Mouse (Mus musculus) limb, embryonic 12.5 days (tissue): ENCODE data around the gene Dnaaf5. TPM values are rescaled to one million over a fixed set of nuclear protein-coding genes. Genes with fewer than 3 reads are reported as not detected.

Experiments
- ATAC-seq: fragments of 200-750 bp; cut with Nextera tagmentation; 2 replicates; pipeline ENCODE4 v1.8.0; 2017; ENCODE audit warnings: low read depth, moderate TSS enrichment; ENCODE audit not compliant: insufficient number of reproducible peaks, insufficient read depth, low FRiP score, low TSS enrichment
- H3K27ac ChIP-seq: fragments of 300-500 bp; sonication (generic); 2 replicates; pipeline ENCODE4 v1.5.1; 2016; ENCODE audit warnings: mild to moderate bottlenecking, moderate library complexity
- H3K27me3 ChIP-seq: fragments of 300-500 bp; sonication (generic); 2 replicates; pipeline ENCODE4 v1.6.1; 2016; ENCODE audit warnings: mild to moderate bottlenecking, moderate library complexity
- H3K36me3 ChIP-seq: fragments of 300-500 bp; sonication (generic); 2 replicates; pipeline ENCODE4 v1.6.1; 2016; ENCODE audit warnings: mild to moderate bottlenecking, moderate library complexity
- H3K4me1 ChIP-seq: fragments of 300-500 bp; sonication (generic); replicated peaks from 2 replicates; pipeline ENCODE4 v1.6.1; 2016
- H3K4me2 ChIP-seq: fragments of 300-500 bp; sonication (generic); 2 replicates; pipeline ENCODE4 v1.6.1; 2016; ENCODE audit warnings: mild to moderate bottlenecking, moderate library complexity
- H3K4me3 ChIP-seq: fragments of 300-500 bp; sonication (generic); replicated peaks from 2 replicates; pipeline ENCODE4 v1.5.1; 2016; ENCODE audit warnings: mild to moderate bottlenecking
- H3K9ac ChIP-seq: fragments of 300-500 bp; sonication (generic); replicated peaks from 2 replicates; pipeline ENCODE4 v1.6.1; 2016; ENCODE audit warnings: mild to moderate bottlenecking, moderate library complexity
- H3K9me3 ChIP-seq: fragments of 300-500 bp; sonication (generic); 2 replicates; pipeline ENCODE4 v1.6.1; 2016; ENCODE audit warnings: mild to moderate bottlenecking, moderate library complexity
- WGBS: fragments of 180-500 bp; shearing (Covaris S2); methylation state at CpG from one replicate; pipeline ENCODE4 v1.1.7; 2016; 5-methylcytosine and 5-hydroxymethylcytosine counted together
- polyA plus RNA-seq: library from polyadenylated mRNA; unstranded; fragments of >200 nt; fragmentation: Nextera tagmentation; extraction: Ambion mirVana; gene quantifications from 2 replicates; pipeline ENCODE4 v1.2.1, GENCODE M21; 2016

Dnaaf5 gene
- polyA plus RNA-seq, 1 experiment from 2014 or later: 4.7 TPM

DNA sequence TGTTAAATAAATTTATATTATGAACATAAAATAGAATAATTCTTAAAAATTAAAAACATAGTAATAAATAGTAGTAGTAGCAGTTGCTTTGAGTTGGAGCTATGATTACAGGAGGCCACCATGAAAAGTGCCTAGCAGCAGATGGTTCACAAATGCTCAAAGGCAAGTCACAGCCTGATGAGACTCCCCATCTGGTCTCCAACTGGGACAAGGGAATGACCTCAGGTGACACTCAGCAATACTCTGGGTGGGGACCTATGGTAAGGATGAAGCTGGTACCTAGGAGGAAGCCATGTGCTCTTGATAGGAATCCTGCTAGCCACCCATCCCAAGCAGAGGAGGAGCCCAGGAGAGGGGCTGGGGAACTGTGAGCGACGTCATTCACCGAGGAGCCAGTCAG, 24.3 kb upstream of the Dnaaf5 start:
- peaks cover 34% of the 10 kb centered on the region for H3K27me3 ChIP-seq
- no peaks in the 10 kb centered on the region for H3K9me3 ChIP-seq
- no peak overlapping the region for H3K9ac ChIP-seq
- WGBS: 71% methylated on average over 3 of the region's 3 CpGs
- ATAC-seq: no peak
- H3K36me3 ChIP-seq: no peaks in the 10 kb centered on the region
- H3K4me3 ChIP-seq: no peak overlapping the region
- H3K27ac ChIP-seq: no peak overlapping the region
- no peak overlapping the region for H3K4me2 ChIP-seq
- peaks cover 8% of the 10 kb centered on the region; the same call in 1 of the 2 replicates for H3K4me1 ChIP-seq

DNA sequence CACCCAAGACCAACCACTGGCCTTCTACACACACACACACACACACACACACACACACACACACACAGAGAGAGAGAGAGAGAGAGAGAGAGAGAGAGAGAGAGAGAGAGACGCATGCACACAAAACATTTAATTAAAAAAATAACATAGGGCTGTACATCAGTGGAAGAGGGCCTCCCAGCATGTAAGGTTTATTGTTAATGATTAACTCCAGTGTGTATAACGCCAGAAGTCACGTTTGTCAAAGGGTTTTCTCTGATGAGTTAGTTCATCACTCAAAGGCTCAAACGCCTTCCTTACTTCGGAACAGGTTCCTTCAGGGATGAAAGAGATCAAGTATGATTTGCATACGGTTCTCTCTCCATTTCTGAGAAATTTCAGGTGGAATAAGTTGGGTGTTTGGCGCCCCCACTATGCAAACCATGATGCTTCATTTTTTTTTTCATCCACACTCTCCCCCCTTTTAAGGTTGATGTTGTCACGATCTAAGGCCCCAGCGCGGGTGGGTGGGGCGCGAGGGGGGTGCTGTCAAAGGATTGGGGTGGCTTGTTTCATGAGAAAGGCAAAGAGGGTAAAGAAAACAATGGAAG, 21.5 kb upstream of the Dnaaf5 start:
- 40% methylated on average over 12 of the region's 12 CpGs for WGBS
- no peak for ATAC-seq
- H3K9ac ChIP-seq: no peak overlapping the region
- H3K27ac ChIP-seq: no peak overlapping the region
- no peaks in the 10 kb centered on the region for H3K36me3 ChIP-seq
- peak overlapping the region; percentile 60 for H3K4me3 ChIP-seq
- H3K27me3 ChIP-seq: peaks cover 45% of the 10 kb centered on the region
- peak overlapping the region; percentile 87 for H3K4me2 ChIP-seq
- no peaks in the 10 kb centered on the region for H3K9me3 ChIP-seq
- peaks cover 8% of the 10 kb centered on the region; the same call in 1 of the 2 replicates for H3K4me1 ChIP-seq

DNA sequence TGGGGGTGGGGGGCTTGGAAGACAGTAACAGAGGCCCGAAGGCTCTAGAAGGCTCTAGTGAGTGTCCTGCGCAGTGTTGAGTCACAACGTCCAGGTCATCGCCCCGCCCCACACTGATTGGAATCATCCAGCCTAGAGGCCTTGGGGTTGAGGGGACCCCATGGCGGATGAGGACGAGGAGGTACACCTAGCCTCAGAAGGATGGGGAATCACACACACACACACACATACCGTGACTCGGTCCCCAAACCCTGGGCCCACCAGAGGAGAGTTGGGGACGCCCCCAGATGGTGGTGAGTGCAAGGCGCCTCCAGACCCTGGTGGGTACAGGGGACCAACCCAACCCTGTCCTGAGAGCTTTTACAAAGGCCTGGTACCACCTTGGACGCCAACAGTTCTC, 20.9 kb upstream of the Dnaaf5 start:
- Histone ChIP-seq H3K9me3 (no peaks in the 10 kb centered on the region), H3K4me2 (peak overlapping the region; percentile 87), H3K9ac (peak overlapping the region; percentile 67), H3K4me3 (peak overlapping the region; percentile 60), H3K36me3 (no peaks in the 10 kb centered on the region), H3K27ac (no peak overlapping the region), H3K4me1 (peaks cover 8% of the 10 kb centered on the region; the same call in 1 of the 2 replicates), H3K27me3 (peaks cover 45% of the 10 kb centered on the region)
- peak; percentile 73 for ATAC-seq
- WGBS: 11% methylated on average over 12 of the region's 12 CpGs

DNA sequence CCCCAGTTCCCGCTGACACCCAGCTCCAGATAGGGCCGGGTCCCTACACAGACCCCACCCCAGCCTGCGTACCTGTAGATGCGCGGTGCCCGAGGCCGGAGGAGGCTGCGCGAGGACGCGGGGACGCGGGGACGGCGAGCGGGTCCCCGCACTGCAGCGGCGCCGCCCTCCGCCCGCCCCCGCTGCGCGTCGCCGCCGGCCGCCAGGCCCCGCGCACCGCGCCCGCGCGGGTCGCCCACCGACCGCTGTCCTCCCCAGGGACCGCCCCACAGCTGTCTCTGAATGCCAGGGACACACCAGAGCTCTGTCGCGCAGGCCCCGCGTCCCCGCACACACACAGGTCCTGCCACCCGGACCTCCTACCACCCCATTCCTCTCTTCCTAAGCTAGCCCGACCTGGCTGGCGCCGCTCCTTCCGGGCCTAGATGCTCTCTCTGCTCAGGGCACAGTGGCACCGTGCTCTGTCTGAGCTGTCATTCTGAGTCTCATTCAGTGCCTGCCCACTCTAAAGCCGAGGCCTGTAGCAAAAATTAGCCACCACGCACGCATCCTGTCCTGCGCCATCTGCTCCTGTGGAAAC, 20.4 kb upstream of the Dnaaf5 start:
- peak; percentile 57 for ATAC-seq
- peak overlapping the region; percentile 60 for H3K4me3 ChIP-seq
- WGBS: 5% methylated on average over 46 of the region's 55 CpGs
- no peaks in the 10 kb centered on the region for H3K9me3 ChIP-seq
- no peaks in the 10 kb centered on the region for H3K36me3 ChIP-seq
- peaks cover 45% of the 10 kb centered on the region for H3K27me3 ChIP-seq
- peaks cover 8% of the 10 kb centered on the region; the same call in 1 of the 2 replicates for H3K4me1 ChIP-seq
- H3K4me2 ChIP-seq: peak overlapping the region; percentile 87
- no peak overlapping the region for H3K27ac ChIP-seq
- peak overlapping the region; percentile 67 for H3K9ac ChIP-seq

DNA sequence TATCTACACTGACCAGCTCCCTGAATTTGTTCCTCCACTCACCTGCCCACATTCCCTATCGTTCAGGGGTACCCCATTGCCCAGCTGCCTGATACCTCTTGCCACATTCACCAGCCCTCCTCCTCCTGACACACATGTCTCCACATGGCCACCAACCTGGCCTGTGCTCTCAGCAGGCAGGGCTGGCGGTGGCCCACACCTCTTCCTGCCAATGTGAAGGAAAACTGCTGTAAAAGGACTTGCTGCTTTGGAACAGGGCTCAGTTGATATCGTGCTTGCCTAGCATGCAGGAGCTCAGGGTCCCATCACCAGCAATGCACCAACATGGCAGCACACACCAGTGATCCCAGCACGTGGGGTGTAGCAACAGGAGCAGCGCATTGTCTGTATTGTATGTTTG, 19.7 kb upstream of the Dnaaf5 start:
- ATAC-seq: 0 out of 2 replicates have a peak, but pooled peaks have one; percentile 44
- H3K9me3 ChIP-seq: no peaks in the 10 kb centered on the region
- H3K36me3 ChIP-seq: no peaks in the 10 kb centered on the region
- 0 out of 2 replicates have a peak overlapping the region, but pooled peaks have one; percentile 60 for H3K4me3 ChIP-seq
- H3K27me3 ChIP-seq: peaks cover 45% of the 10 kb centered on the region
- H3K4me2 ChIP-seq: peak overlapping the region; percentile 87; the same call in 1 of the 2 replicates
- H3K4me1 ChIP-seq: peaks cover 8% of the 10 kb centered on the region; the same call in 1 of the 2 replicates
- H3K9ac ChIP-seq: no peak overlapping the region
- H3K27ac ChIP-seq: no peak overlapping the region
- WGBS: 76% methylated on average over 5 of the region's 5 CpGs

DNA sequence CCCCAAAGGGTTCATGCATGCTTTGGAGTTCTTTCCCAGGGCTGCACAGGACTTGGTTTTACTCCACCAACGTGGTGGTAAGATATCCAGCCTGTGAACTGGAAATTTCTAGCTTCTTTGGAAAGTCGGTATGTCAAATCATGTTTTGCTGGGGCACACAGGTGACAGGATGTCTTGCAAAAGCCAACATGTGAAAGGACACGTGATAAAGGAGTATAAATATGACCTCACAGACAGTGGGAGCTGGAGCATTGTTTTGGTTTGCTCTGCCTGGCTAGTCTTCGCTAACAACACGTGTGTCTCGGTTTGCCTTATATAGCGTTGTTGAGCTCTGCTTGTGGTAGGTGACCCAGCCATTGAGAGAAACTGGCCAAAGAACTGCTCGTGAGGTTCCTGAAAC, 15.5 kb upstream of the Dnaaf5 start:
- H3K9me3 ChIP-seq: no peaks in the 10 kb centered on the region
- no peak for ATAC-seq
- H3K4me3 ChIP-seq: no peak overlapping the region
- no peaks in the 10 kb centered on the region for H3K4me1 ChIP-seq
- H3K9ac ChIP-seq: no peak overlapping the region
- 83% methylated on average over 8 of the region's 8 CpGs for WGBS
- H3K27ac ChIP-seq: no peak overlapping the region
- H3K36me3 ChIP-seq: no peaks in the 10 kb centered on the region
- H3K27me3 ChIP-seq: peaks cover 22% of the 10 kb centered on the region
- H3K4me2 ChIP-seq: no peak overlapping the region

DNA sequence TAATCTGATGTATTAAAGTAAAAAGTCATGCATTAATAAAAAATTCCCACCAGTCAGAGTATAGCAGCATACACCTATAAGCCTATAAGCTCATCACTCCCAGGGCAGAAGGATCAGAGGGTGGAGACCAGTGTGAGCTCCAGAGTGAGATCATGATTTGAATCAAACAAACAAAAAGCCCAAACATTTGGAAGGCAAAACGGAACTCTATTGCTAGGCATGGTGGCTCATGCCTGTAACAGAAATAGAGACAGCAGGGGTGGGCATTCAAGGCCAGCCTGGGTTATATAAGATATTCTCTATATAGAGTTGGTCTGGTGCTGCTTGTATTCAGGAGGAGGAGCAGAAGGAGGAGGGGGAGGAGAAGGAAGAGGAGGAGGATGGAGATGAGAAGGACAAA, 13.7 kb upstream of the Dnaaf5 start:
- Histone ChIP-seq H3K27ac (no peak overlapping the region), H3K4me2 (no peak overlapping the region), H3K9me3 (no peaks in the 10 kb centered on the region), H3K9ac (no peak overlapping the region), H3K36me3 (no peaks in the 10 kb centered on the region), H3K4me1 (no peaks in the 10 kb centered on the region), H3K4me3 (no peak overlapping the region), H3K27me3 (peaks cover 8% of the 10 kb centered on the region)
- no peak for ATAC-seq
- WGBS: 66% methylated on average over 1 of the region's 1 CpGs

DNA sequence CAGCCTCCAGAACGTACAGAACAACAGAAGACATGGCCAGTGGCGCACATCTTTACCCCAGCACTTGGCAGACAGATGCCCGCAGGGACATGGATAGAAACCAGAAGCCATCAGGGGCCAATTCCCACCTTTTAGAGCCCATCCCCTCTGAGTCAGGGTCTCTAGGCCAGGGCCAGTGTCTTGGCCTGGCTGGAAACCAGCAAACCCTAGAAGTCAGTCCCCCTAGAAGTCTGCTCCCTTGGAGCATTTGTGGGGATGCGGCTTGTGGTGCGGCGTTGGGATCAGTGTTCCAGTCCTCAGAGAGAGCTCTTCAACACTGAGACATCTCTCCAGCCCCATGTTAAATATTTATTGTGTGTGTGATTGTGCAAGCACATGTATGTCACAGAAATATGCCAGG, 12.8 kb upstream of the Dnaaf5 start:
- Histone ChIP-seq H3K9ac (no peak overlapping the region), H3K4me1 (no peaks in the 10 kb centered on the region), H3K27me3 (peaks cover 3% of the 10 kb centered on the region; the same call in 1 of the 2 replicates), H3K36me3 (no peaks in the 10 kb centered on the region), H3K4me3 (no peak overlapping the region), H3K9me3 (no peaks in the 10 kb centered on the region), H3K27ac (no peak overlapping the region), H3K4me2 (no peak overlapping the region)
- ATAC-seq: no peak
- WGBS: 88% methylated on average over 6 of the region's 6 CpGs

DNA sequence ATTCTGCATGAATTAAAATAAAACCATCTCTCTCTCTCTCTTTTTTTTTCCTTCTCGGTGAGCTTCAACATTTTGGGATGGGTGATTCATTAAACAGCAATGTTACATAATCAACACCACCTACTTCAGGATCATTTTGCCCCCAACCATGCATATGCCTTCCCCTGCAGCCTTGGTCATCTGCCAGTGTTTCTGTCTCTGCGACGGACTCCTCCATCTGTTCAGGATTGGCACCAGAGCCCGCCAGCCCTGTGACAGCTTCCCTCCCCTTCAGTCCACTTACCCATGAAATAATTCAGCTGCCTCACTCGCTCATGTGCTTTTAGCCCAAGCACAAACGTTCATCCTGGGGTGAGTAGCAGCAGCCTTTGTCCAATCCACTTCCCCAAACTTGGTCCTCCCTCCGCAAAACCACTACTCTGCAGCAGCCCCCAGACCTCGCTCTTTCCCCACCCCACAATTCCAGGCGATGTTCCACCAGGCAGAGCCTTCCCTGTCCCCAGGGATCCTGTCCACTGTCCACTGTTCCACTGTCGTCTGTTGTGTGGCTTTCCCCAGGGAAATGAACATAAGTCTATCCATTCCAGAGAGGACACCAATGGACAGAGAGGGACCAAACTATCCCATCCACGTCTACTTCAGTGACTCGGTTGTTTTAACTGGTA, 11.6 kb upstream of the Dnaaf5 start:
- Histone ChIP-seq H3K27me3 (no peaks in the 10 kb centered on the region; the same call in 1 of the 2 replicates), H3K36me3 (no peaks in the 10 kb centered on the region), H3K4me3 (no peak overlapping the region), H3K4me2 (no peak overlapping the region), H3K9ac (no peak overlapping the region), H3K27ac (no peak overlapping the region), H3K9me3 (no peaks in the 10 kb centered on the region), H3K4me1 (no peaks in the 10 kb centered on the region)
- 79% methylated on average over 12 of the region's 12 CpGs for WGBS
- no peak for ATAC-seq

DNA sequence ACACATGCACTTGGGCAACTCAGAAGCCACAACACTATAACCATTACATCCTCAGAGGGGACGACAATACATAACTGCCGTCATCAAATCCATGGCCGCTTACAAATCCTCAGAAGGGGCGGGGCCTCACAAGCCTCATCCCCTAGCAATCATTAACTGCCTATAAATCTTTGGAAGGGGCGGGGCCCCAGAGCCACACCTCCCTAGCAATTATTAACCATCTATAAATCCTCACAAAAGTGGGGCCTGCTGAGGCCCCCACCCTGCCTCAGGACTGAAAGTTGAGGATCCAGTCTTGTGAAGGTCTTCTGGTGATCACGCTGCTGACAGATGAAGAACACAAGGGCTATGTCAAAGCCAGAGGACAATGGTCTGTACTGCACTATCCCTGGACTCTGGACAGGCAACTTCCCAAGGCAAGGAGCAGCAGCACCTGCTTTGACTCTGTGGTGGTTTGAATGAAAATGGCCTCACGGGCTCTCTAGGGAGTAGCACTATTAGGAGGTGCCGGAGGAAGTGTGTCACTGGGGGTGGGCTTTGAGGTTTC, 11.0 kb upstream of the Dnaaf5 start:
- ATAC-seq: no peak
- no peaks in the 10 kb centered on the region for H3K36me3 ChIP-seq
- WGBS: 86% methylated on average over 8 of the region's 8 CpGs

DNA sequence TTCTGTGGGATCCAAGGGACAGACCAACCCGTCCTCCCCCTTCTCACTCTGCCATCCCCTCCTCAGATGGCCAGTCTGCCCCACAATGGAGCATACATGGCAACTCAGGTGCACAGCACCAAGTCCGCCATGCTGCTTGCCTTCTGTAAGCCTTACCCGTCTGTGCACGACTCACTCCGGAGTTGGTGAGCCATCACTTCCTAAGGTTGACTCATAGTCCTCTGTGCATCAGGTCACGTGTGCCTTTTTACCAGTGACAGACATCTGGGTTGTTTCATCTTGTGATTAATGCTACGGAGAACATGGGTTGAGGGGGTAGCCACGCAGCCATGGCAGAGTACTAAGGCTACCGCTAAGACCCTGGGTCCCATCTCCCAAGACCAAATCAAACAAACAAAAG, 9.4 kb upstream of the Dnaaf5 start:
- no peaks in the 10 kb centered on the region; the same call in 1 of the 2 replicates for H3K27me3 ChIP-seq
- no peak for ATAC-seq
- H3K27ac ChIP-seq: no peak overlapping the region
- H3K4me3 ChIP-seq: no peak overlapping the region
- H3K9me3 ChIP-seq: no peaks in the 10 kb centered on the region
- H3K4me2 ChIP-seq: no peak overlapping the region
- H3K36me3 ChIP-seq: no peaks in the 10 kb centered on the region
- H3K9ac ChIP-seq: no peak overlapping the region
- H3K4me1 ChIP-seq: no peaks in the 10 kb centered on the region
- 85% methylated on average over 9 of the region's 9 CpGs for WGBS

More for the DNA sequence above, 11.0 kb upstream of the Dnaaf5 start:
- Histone ChIP-seq H3K27me3 (no peaks in the 10 kb centered on the region; the same call in 1 of the 2 replicates), H3K4me1 (no peaks in the 10 kb centered on the region), H3K9me3 (no peaks in the 10 kb centered on the region), H3K27ac (no peak overlapping the region), H3K4me2 (no peak overlapping the region), H3K4me3 (no peak overlapping the region), H3K9ac (no peak overlapping the region)
